ENCODE assay signal across 8 mouse cellular contexts in the genomic region with DNA sequence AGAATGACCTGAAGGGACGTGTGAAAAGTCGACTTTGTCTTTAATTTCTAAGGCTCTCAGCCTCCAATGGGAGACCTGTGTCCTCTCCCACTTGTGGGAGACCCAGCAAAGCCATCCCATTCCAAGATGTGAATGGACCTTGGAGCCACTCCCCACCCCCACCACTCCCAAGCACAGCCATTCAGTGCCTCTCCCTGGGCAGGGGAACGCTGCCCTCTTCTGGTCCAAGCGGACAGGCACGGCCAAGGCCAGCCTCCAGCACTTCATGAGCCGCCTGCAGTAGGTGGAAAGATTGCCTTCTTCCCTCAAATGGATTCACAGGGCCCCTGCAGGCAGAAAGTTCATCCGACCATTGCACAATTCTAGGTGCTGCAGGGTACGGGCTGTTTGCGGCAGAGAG.
DNase-seq lines count a peak whose midpoint lies in the region; ATAC-seq and TF ChIP-seq lines count a peak whose summit lies in the region.

No protein-coding gene starts in this region.

- H3K9me3 ChIP-seq in midbrain, embryonic 10.5 days (replicated peaks): no peaks in the 10 kb centered on the region
- H3K9me3 ChIP-seq in midbrain, embryonic 15.5 days: no peaks in the 10 kb centered on the region
- no peaks in the 10 kb centered on the region for H3K9me3 ChIP-seq in kidney, embryonic 14.5 days (ENCODE audit: control insufficient read depth, low read length)

- no peak overlapping the region for H3K4me2 ChIP-seq in midbrain, embryonic 15.5 days
- no peak overlapping the region for H3K4me2 ChIP-seq in kidney, embryonic 14.5 days (replicated peaks; ENCODE audit: low read depth, low read length)

- 10% methylated on average over 9 of the region's 9 CpGs for WGBS in midbrain, embryonic 10.5 days
- WGBS in midbrain, embryonic 15.5 days: 14% methylated on average over 9 of the region's 9 CpGs
- 11% methylated on average over 9 of the region's 9 CpGs for WGBS in kidney, embryonic 14.5 days

- no peak overlapping the region for H3K27ac ChIP-seq in midbrain, embryonic 10.5 days (replicated peaks)
- no peak overlapping the region for H3K27ac ChIP-seq in midbrain, embryonic 15.5 days
- H3K27ac ChIP-seq in kidney, embryonic 14.5 days (ENCODE audit: low read depth, low read length): no peak overlapping the region
- H3K27ac ChIP-seq in testis, adult 2 months (ENCODE audit: control insufficient read depth, insufficient read depth, low read depth, low read length): no peak overlapping the region

- no peak overlapping the region for H3K4me3 ChIP-seq in midbrain, embryonic 10.5 days
- H3K4me3 ChIP-seq in midbrain, embryonic 15.5 days: no peak overlapping the region
- no peak overlapping the region for H3K4me3 ChIP-seq in kidney, embryonic 14.5 days (ENCODE audit: low read length)
- no peak overlapping the region for H3K4me3 ChIP-seq in testis, adult 2 months (ENCODE audit: control insufficient read depth, low read depth, low read length)

- DNase-seq in midbrain, embryonic 10.5 days (ENCODE audit: low spot score): peak; percentile 82
- peak; percentile 72 to 73 for DNase-seq in adrenal gland, postnatal 36 days
- DNase-seq in lung, postnatal 10 days: peak; percentile 76
- no peak for DNase-seq in thymus, postnatal 10 days (ENCODE audit: low spot score in 2 of 2)

- peak; percentile 63; the same call in 1 of the 2 replicates for TF ChIP-seq CTCF in testis, adult 2 months (IDR thresholded peaks at IDR 0.05; ENCODE audit: control insufficient read depth, insufficient read depth, insufficient replicate concordance, low read depth, low read length)

- H3K4me1 ChIP-seq in midbrain, embryonic 10.5 days: peaks cover 29% of the 10 kb centered on the region
- H3K4me1 ChIP-seq in midbrain, embryonic 15.5 days: peaks cover 4% of the 10 kb centered on the region; the same call in 1 of the 2 replicates
- peaks cover 9% of the 10 kb centered on the region; the same call in 1 of the 2 replicates for H3K4me1 ChIP-seq in kidney, embryonic 14.5 days (ENCODE audit: control insufficient read depth, insufficient read depth, low read length)
- H3K4me1 ChIP-seq in testis, adult 2 months (ENCODE audit: control insufficient read depth, insufficient read depth, low read length): no peaks in the 10 kb centered on the region

- no peak for ATAC-seq in midbrain, embryonic 15.5 days (replicated peaks)
- ATAC-seq in frontal cortex, adult (ENCODE audit: low TSS enrichment): peak; percentile 62; the same call in 1 of the 2 replicates
- ATAC-seq in kidney, embryonic 14.5 days (ENCODE audit: low FRiP score, low TSS enrichment): peak; percentile 73; the same call in 1 of the 2 replicates

- no peak overlapping the region for H3K9ac ChIP-seq in midbrain, embryonic 15.5 days
- H3K9ac ChIP-seq in kidney, embryonic 14.5 days (ENCODE audit: low read depth, low read length): no peak overlapping the region

- H3K36me3 ChIP-seq in midbrain, embryonic 10.5 days: no peaks in the 10 kb centered on the region
- H3K36me3 ChIP-seq in midbrain, embryonic 15.5 days (replicated peaks): no peaks in the 10 kb centered on the region
- no peaks in the 10 kb centered on the region for H3K36me3 ChIP-seq in kidney, embryonic 14.5 days (ENCODE audit: control insufficient read depth, insufficient read depth, low read length)
- H3K36me3 ChIP-seq in testis, adult 2 months (ENCODE audit: control insufficient read depth, insufficient read depth, low read length): no peaks in the 10 kb centered on the region

- TF ChIP-seq POLR2A in testis, adult 2 months (IDR thresholded peaks at IDR 0.05; ENCODE audit: control insufficient read depth, low read depth, low read length): no peak

- H3K27me3 ChIP-seq in midbrain, embryonic 10.5 days (ENCODE audit: low read depth, poor library complexity, severe bottlenecking): peaks cover 99% of the 10 kb centered on the region
- peaks cover 73% of the 10 kb centered on the region for H3K27me3 ChIP-seq in midbrain, embryonic 15.5 days (replicated peaks)
- peaks cover 36% of the 10 kb centered on the region for H3K27me3 ChIP-seq in kidney, embryonic 14.5 days (ENCODE audit: control insufficient read depth, insufficient read depth, low read length)
- no peaks in the 10 kb centered on the region for H3K27me3 ChIP-seq in testis, adult 2 months (ENCODE audit: control insufficient read depth, insufficient read depth, low read length)

Comparison
In these comparisons a context has a peak if more than half of its experiments do, and no peak if none do; other contexts are left out.
1. DNase-seq: peak in midbrain, embryonic 10.5 days (single experiment), adrenal gland, postnatal 36 days (2 of 2) and lung, postnatal 10 days (single experiment); none in thymus, postnatal 10 days (0 of 2).